Mouse (Mus musculus): ENCODE results near the gene Gpr179. TPM values are rescaled to one million over a fixed set of nuclear protein-coding genes. Genes with fewer than 3 reads are reported as not detected.

Gene Gpr179
- 0.62 and 0.87 TPM in 2 replicates for polyA plus RNA-seq (2012; rRNA removed)

DNA sequence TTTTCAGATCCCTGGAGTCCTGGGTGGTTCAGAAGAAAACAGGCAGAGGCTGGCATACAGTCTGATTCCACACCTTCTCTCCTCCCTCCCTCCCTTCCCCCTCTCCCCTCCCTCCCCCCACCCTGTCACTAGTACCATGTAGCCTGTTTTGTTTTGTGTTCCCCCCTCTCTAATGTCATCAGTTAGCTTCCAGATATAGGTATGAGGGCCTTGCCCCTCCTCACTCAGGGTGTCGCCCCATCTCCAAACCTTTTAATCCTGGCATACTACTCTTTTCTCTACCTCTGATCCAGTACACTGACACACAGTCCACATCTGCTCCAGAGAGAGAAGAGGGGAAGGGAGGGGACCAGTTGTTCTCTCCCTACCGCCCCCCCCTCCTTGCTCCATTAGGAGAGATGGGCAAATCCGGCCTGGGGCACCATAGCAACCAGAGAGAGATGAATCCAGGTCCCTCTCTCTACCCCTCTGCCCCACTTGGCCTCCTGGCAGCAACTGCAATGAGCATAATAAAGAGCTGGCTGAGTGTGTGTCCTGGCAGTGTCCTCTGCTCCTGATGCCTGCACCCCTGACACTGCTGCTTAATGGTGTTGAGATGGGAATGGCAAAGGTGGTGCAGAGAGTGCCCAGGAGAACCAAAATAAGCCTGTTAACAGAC, at the start of gene Gpr179:
Gpr179 (minus strand) TSS at position 51 of the 658 bp plus-strand sequence.
- TF ChIP-seq POLR2A (IDR thresholded peaks at IDR 0.05; ENCODE audit: borderline replicate concordance, insufficient read depth, low read length), result no peak
- Histone ChIP-seq H3K4me1 (ENCODE audit: control insufficient read depth, insufficient read depth, low read length) (peaks cover 21% of the 10 kb centered on the region), H3K27me3 (ENCODE audit: control insufficient read depth, insufficient read depth, low read length) (no peaks in the 10 kb centered on the region), H3K27ac (ENCODE audit: insufficient read depth, low read length) (no peak within 1 kb of the TSS), H3K4me3 (replicated peaks; ENCODE audit: insufficient read depth, low read depth, low read length) (no peak within 1 kb of the TSS)
- 68% methylated on average over 3 of the region's 3 CpGs for WGBS
- DNase-seq, result no peak

DNA sequence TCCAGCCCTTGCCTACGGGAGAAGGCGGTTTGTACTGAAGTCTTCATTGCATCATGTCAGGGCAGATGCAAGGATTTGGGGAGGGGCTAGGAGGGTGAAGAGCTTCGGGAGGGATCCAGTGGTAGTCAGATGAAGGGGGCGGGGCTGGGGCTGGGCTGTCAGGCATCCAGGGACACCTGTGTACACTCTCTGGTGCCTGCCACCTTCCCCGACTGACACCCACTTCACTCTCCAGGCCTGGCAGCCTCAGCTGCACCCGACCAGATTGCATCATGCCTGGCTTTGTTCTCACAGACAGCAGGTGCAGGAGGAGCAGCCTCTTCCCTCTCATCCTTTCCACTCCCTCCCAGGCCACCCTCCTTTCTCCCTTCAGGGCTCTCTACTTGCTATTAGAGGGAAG, 49.2 kb upstream of the Gpr179 start:
- peak; percentile 78 to 88 for DNase-seq
- TF ChIP-seq CTCF (IDR thresholded peaks at IDR 0.05; ENCODE audit: borderline replicate concordance, insufficient read depth, low read depth, low read length), result no peak
- peak; percentile 59; the same call in 1 of the 2 replicates for TF ChIP-seq POLR2A (IDR thresholded peaks at IDR 0.05; ENCODE audit: borderline replicate concordance, insufficient read depth, low read length)
- Histone ChIP-seq H3K4me1 (ENCODE audit: control insufficient read depth, insufficient read depth, low read length) (peaks cover 31% of the 10 kb centered on the region), H3K4me3 (replicated peaks; ENCODE audit: insufficient read depth, low read depth, low read length) (no peak overlapping the region), H3K27me3 (ENCODE audit: control insufficient read depth, insufficient read depth, low read length) (no peaks in the 10 kb centered on the region), H3K27ac (ENCODE audit: insufficient read depth, low read length) (peak overlapping the region; percentile 34)
- 8% methylated on average over 6 of the region's 6 CpGs for WGBS

DNA sequence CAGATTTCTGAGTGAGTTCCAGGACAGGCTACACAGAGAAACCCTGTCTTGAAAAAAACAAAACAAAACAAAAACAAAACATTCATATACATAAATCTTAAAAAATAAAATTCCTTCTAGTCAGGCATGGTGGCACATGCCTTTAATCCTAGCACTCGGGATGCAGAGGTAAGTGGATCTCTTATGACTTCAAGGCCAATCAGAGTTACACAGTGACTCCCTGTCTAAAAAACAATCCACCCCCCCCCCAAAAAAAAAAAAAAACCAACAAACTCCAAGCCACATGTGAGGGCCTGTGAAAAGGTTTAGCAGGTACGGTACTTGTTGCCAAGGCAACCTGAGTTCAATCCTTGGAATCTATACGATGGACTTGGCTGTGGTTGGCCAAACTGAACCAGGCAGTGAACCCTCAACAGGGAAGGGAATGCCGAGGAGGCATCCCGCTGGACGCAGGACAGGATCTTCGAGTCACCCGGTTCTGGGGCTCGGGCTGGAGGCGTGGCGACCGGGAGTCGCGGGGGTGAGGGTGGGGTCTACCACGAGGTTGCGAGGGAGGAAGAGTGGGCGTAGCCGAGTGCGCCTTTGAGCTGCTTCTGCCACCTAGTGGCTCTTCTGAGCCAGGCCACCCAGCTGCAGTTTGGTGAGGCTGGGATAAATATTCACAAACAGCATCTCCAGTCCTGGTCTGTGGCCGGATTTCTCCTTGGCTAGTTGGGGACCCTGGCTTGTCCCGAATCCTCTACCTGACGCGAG, 48.3 kb upstream of the Gpr179 start:
- WGBS, result 3% methylated on average over 23 of the region's 23 CpGs
- Histone ChIP-seq H3K4me1 (ENCODE audit: control insufficient read depth, insufficient read depth, low read length) (peaks cover 22% of the 10 kb centered on the region), H3K27ac (ENCODE audit: insufficient read depth, low read length) (peak overlapping the region; percentile 67), H3K27me3 (ENCODE audit: control insufficient read depth, insufficient read depth, low read length) (no peaks in the 10 kb centered on the region), H3K4me3 (replicated peaks; ENCODE audit: insufficient read depth, low read depth, low read length) (peak overlapping the region; percentile 39)
- peak; percentile 85 to 87 for DNase-seq
- TF ChIP-seq POLR2A (IDR thresholded peaks at IDR 0.05; ENCODE audit: borderline replicate concordance, insufficient read depth, low read length), result peak; percentile 30; the same call in 1 of the 2 replicates
- TF ChIP-seq CTCF (IDR thresholded peaks at IDR 0.05; ENCODE audit: borderline replicate concordance, insufficient read depth, low read depth, low read length), result peak; percentile 95

DNA sequence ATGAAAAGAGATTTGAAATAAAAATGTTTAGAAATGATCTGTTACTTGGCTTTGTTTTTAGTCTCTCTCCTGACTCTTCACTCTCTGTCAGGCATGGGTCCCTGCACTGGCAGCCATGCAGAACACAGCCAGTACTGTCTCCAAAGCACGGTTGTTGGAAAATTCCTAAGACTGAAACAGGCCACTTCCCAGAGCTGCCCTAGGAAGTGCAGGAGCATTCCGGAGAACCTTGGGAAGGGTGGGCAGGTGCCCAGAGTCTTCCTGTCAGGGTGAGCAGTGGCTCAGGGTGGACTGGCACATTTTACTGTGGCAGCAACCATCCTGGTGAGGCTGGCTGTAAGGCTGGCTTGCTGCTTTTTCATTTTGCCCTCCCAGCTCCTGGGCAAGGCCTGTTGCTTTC, 46.6 kb upstream of the Gpr179 start:
- Histone ChIP-seq H3K4me3 (replicated peaks; ENCODE audit: insufficient read depth, low read depth, low read length) (no peak overlapping the region), H3K27me3 (ENCODE audit: control insufficient read depth, insufficient read depth, low read length) (no peaks in the 10 kb centered on the region), H3K4me1 (ENCODE audit: control insufficient read depth, insufficient read depth, low read length) (peaks cover 15% of the 10 kb centered on the region; the same call in 1 of the 2 replicates), H3K27ac (ENCODE audit: insufficient read depth, low read length) (no peak overlapping the region)
- TF ChIP-seq CTCF (IDR thresholded peaks at IDR 0.05; ENCODE audit: borderline replicate concordance, insufficient read depth, low read depth, low read length), result no peak
- TF ChIP-seq POLR2A (IDR thresholded peaks at IDR 0.05; ENCODE audit: borderline replicate concordance, insufficient read depth, low read length), result no peak
- DNase-seq, result no peak
- WGBS, result 36% methylated on average over 2 of the region's 2 CpGs

DNA sequence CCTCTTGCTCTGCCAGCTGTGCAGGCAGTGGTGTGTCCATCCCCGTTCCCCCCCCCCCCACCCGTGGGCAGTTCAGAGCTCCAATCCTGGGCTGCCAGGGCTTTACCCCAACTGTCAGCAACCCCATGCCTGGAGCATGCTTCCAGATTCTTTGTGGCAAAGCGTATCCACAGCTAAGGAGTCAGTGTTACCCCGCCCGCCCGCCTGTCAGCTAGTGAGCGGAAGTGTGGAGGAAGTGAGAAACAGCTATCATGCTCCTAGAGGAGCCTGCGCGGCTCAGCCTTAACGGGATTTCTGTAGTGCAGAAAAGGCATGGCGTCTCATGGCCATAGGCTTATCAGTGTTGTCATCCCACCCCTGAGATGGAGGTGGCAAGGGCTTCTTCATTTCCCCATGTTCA, 42.3 kb upstream of the Gpr179 start:
- 85% methylated on average over 11 of the region's 11 CpGs for WGBS
- Histone ChIP-seq H3K27me3 (ENCODE audit: control insufficient read depth, insufficient read depth, low read length) (no peaks in the 10 kb centered on the region), H3K4me1 (ENCODE audit: control insufficient read depth, insufficient read depth, low read length) (peaks cover 12% of the 10 kb centered on the region), H3K27ac (ENCODE audit: insufficient read depth, low read length) (no peak overlapping the region), H3K4me3 (replicated peaks; ENCODE audit: insufficient read depth, low read depth, low read length) (no peak overlapping the region)
- TF ChIP-seq POLR2A (IDR thresholded peaks at IDR 0.05; ENCODE audit: borderline replicate concordance, insufficient read depth, low read length) (no peak), CTCF (IDR thresholded peaks at IDR 0.05; ENCODE audit: borderline replicate concordance, insufficient read depth, low read depth, low read length) (no peak)
- no peak for DNase-seq

DNA sequence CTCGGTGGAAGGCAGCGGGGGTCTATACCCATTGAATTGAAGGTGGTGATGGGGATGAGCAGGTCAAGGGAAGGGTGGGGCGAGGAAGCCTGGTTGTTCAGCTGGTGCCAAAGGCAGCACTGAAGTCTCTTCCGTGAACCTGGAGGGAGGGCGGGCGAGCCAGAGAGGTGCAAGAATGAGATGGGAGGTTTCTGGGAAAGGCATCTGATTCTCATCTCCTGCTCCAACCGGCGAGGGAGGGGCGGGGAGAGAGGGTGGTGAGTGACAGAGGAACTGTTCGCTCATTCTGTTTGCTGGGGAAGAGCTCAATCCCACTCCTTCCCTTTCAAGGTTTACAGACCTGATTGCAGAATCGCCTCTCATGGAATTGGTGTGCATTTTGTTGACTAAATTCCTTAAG, 41.8 kb upstream of the Gpr179 start:
- Histone ChIP-seq H3K27me3 (ENCODE audit: control insufficient read depth, insufficient read depth, low read length) (no peaks in the 10 kb centered on the region), H3K4me1 (ENCODE audit: control insufficient read depth, insufficient read depth, low read length) (peaks cover 13% of the 10 kb centered on the region), H3K4me3 (replicated peaks; ENCODE audit: insufficient read depth, low read depth, low read length) (no peak overlapping the region), H3K27ac (ENCODE audit: insufficient read depth, low read length) (no peak overlapping the region)
- TF ChIP-seq CTCF (IDR thresholded peaks at IDR 0.05; ENCODE audit: borderline replicate concordance, insufficient read depth, low read depth, low read length) (no peak), POLR2A (IDR thresholded peaks at IDR 0.05; ENCODE audit: borderline replicate concordance, insufficient read depth, low read length) (no peak)
- DNase-seq, result no peak
- WGBS, result 77% methylated on average over 11 of the region's 11 CpGs

DNA sequence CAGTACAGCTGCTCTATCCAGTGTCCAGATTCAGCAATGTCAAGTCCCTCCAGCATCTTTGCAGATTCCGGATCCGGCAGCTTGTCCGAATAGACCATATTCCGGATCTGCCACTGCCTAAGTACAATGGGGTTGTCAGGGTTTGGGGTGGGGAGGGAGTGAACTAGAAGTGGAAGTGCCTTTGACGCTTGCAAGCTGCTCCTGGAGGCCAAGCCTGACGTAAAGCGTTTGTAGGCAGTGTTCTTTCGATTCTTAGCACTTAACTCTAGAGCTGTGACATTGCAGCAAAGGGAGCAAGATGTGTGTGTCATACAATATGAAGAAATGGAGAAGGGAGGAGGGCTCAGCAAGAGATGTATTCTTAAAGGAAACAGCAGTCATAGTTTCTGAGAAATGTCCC, 37.2 kb upstream of the Gpr179 start:
- 90% methylated on average over 8 of the region's 8 CpGs for WGBS
- no peak for TF ChIP-seq CTCF (IDR thresholded peaks at IDR 0.05; ENCODE audit: borderline replicate concordance, insufficient read depth, low read depth, low read length)
- no peak for TF ChIP-seq POLR2A (IDR thresholded peaks at IDR 0.05; ENCODE audit: borderline replicate concordance, insufficient read depth, low read length)
- H3K4me3 ChIP-seq (replicated peaks; ENCODE audit: insufficient read depth, low read depth, low read length), result no peak overlapping the region
- H3K4me1 ChIP-seq (ENCODE audit: control insufficient read depth, insufficient read depth, low read length), result peaks cover 13% of the 10 kb centered on the region
- no peak for DNase-seq
- no peak overlapping the region for H3K27ac ChIP-seq (ENCODE audit: insufficient read depth, low read length)
- H3K27me3 ChIP-seq (ENCODE audit: control insufficient read depth, insufficient read depth, low read length), result no peaks in the 10 kb centered on the region

DNA sequence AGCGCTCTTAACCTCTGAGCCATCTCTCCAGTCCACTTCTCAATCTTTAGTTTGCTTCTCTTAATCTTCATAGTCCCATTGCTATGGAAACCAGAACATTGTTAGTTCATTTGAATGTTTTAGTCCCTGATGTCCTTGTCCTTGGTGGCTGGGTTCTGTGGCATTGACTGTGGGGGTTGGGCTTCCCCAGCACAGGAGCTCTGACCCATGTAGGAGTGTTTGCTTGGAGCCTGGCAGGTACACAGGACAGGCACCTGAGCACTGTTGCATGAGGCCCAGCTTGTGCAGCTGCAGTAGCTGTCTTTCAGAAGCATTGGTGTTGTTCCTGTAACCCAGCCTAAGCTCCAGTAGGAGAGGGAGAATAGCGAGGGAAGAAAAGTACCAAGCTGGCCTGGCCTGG, 35.9 kb upstream of the Gpr179 start:
- WGBS, result 92% methylated on average over 2 of the region's 2 CpGs
- Histone ChIP-seq H3K4me1 (ENCODE audit: control insufficient read depth, insufficient read depth, low read length) (peaks cover 13% of the 10 kb centered on the region), H3K27ac (ENCODE audit: insufficient read depth, low read length) (no peak overlapping the region), H3K27me3 (ENCODE audit: control insufficient read depth, insufficient read depth, low read length) (no peaks in the 10 kb centered on the region), H3K4me3 (replicated peaks; ENCODE audit: insufficient read depth, low read depth, low read length) (no peak overlapping the region)
- no peak for DNase-seq
- TF ChIP-seq POLR2A (IDR thresholded peaks at IDR 0.05; ENCODE audit: borderline replicate concordance, insufficient read depth, low read length) (no peak), CTCF (IDR thresholded peaks at IDR 0.05; ENCODE audit: borderline replicate concordance, insufficient read depth, low read depth, low read length) (no peak; the same call in 1 of the 2 replicates)
